Mouse (Mus musculus) heart, postnatal 0 days (tissue): Measurements from ENCODE around the gene Arl15.

Experiments used
- CTCF ChIP-seq: IDR thresholded peaks from 2 replicates; pipeline ENCODE4 v1.5.1; 2016; ENCODE audit warnings: antibody characterized with exemption, control low read depth, low read depth
- EP300 ChIP-seq: IDR thresholded peaks from 2 replicates; pipeline ENCODE4 v1.6.1; 2016; ENCODE audit warnings: antibody characterized with exemption, low read depth

DNA sequence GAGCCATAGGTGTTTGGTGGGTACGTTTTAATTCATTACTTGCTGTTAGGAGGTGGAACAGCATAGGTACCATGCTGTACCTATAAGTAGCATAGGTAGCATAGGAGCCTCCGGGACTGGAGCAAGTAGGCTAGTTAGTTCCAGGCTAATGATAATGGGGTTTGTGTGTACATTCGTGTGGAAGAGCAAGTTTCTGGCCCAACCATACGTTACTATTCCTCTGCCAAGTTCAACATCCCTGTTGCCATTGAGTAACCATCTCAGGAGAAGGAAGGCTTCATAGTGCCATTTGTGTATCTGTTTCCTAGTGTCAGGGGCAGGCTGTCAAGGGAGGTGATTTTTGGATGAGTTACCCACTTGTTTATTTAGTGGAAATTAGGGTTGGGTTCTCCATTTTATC lies 141.4 kb downstream of the Arl15 start:
- TF ChIP-seq CTCF = no peak
- TF ChIP-seq EP300 = no peak
